Mouse (Mus musculus) gastrocnemius, adult 18-20 months (tissue): ENCODE measurements at regions not wholly inside any gene's neighbourhood (a gene's known extent, or its start where the extent isn't known, plus 50 kb on each side); places are given as distances from the start of the nearest gene placed in this dataset.

ENCODE experiments used
- DNase-seq: peaks from one replicate; pipeline ENCODE4 v3.0.0; 2021; ENCODE audit warnings: low spot score

DNA sequence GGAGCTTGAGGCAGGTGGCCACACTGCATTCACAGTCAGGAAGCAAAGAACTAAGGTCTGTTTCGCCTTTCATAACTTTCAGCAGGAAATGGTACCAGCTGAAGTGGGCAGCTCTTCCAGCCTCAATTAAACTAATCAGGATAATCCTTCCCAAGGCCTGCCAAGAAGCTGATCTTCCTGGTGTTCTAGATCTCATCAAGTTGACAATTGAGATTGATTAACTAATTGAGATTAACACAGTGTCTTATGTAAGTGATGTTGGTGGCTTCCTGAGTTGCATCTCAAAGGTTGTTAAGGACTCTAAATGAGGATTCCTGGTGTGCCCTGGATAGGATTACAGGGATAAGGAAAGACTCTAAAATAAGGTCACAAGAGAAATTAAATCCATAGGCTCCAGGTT, 273.3 kb upstream of the Irx2 start:
- no peak for DNase-seq

DNA sequence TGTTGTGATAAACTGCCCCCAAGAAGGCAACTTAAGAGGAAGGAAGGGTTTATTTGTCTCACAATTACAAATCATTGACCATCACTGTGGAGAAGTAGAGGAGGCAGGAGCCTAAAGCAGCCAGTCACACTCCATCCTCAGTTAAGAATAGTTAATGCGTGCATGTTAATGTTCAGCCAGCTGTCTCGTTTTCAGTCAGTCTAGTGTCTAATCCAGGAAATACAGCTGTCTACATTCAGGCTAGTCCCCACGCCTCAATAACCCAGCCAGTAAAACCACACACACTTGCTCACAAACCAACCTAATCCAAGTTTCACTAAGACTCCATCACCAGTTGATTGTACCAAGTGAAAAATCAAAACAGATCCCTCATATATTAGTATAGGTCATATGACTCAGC, 272.8 kb upstream of the Irx2 start:
- DNase-seq, result no peak

DNA sequence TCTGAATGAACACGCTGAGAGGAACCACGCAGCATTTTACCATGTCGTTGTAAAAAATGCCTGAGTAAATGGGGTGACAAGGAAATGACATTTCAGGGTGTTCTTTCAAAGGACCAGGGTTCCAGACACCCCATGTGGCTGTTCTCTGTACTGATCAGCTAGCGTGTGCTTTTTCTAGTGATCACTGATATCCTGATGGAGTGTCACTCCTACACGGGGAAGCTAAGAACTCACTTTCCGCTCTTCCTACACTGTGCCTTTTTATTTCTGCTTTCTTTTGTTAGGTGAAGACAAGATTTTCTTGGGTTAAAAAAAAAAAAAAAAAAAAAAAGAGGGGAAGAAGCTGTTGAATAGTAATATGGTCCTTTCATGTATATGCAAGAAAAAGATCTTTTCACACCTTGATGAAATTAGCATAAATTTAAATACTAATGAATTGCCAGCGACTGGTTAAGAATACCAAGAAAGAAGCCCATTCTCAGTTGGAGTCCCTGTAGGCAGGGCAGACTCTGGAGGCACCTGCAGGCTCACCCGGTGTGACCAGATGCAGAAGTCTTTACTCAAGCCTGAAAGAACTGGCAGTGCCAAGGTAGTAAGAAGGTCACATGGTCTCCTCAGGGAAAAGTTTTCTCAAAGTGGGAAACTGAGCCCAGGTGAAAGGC, 270.2 kb upstream of the Irx2 start:
- DNase-seq, result no peak

DNA sequence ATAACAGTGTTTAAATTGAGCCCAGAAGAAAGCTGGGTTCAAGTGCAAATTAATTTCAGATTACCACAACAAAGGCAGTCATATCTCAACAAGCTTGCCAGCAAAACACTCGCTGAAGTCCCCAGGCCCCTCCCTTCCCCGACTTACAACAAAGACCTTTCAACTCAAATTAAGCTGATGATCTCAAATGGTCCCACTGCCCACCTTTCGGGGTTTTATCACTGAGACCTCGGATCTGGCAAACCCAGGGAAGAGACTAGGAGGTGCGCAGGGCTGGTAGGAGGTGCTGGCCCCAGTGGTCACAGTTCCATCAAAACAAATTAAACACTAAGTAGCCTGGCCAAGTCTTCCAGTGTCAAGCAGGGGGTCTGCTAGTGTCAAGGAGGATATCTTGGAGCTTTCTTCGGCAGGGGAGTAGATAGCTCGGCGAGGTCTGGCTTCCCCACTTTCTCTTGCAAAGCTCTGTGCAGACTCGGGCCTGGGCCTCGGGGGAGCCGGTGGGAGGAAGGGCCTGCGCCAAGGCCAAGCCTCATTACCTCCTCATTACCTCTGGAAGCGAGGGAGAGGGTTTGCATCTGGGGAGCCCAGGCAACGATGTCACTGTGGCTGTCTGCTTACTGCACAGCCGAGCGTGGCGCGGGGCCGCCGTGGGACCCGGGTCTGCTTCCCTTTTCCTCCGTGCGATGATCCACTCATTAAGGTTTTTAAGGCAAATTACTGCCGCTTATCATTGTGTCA, 262.9 kb upstream of the Irx2 start:
- DNase-seq, result no peak

DNA sequence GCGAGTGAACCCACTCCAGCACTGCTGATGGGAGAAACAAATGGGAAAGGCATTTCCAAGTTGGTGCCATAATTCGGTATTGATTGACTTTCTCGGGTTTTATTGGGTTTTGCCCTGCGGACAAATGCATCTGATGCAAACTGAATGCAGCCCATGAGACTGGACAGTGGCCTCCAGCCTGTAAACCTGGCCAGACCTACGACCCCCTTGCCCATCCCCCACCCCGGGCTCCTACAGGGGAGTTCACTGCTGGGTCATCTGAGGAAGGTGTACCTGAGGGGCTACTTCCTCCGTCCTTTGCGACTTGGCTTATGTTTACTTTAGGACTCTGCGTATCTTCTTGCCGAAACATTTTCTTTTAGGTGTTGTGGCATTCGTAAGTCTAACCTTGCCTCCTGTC, 262.3 kb upstream of the Irx2 start:
- no peak for DNase-seq

DNA sequence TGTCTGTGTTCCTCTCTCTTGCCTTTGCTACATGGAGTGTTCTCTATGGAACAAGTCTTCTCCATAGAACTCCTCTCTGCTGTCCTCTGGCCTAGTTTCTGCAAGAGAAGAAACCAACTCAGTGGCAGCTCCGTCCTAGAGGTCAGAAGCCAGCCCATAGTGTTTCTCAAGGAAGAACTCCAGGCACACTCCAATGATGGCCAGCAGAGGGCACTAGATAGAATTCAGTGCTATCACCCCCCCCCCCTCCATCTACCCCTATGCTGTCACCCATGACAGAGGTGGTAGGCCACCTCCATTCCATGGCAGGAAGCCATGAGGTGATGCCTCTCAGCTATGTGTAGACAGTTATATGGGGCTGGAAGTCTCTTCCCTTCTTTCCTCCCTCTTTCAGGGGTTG, 258.5 kb upstream of the Irx2 start:
- no peak for DNase-seq

DNA sequence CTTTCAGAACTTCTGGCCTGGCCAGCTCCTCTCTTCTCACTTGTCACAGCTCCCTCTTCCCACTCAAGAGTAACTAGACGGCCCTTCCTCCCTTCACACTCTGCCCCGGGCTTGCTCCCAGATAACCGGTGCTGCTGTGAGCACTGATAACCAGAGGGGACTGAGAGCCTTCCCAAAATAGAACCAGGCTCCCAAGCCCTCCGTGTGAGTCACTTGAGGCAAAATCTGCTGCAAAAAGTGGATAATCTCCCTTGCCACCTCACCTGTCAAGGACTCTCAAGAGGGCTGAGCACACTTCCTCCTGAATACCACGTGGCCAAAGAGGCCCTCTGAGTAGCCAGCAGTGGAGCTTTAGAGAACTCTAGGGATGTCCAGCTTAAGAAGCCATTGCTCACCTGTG, 257.6 kb upstream of the Irx2 start:
- no peak for DNase-seq

DNA sequence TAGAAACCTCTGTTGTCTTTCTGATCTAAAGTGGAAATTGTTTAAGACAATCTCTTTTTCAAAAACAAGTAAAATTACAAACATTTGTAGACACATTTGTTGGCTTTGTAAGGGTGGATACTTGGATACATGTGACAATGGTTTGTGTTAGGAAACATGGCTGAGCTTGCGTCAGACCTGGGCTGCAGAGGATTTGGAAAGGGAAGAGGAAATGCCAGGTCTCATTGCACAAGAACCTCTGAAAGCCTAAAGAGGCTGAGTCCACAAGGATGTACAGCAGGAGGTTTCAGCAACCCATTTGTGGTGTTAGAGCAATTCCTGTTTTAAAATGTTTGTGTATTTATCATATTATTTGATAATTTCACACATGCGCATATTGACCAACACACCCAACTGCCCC, 235.3 kb upstream of the Irx2 start:
- no peak for DNase-seq

DNA sequence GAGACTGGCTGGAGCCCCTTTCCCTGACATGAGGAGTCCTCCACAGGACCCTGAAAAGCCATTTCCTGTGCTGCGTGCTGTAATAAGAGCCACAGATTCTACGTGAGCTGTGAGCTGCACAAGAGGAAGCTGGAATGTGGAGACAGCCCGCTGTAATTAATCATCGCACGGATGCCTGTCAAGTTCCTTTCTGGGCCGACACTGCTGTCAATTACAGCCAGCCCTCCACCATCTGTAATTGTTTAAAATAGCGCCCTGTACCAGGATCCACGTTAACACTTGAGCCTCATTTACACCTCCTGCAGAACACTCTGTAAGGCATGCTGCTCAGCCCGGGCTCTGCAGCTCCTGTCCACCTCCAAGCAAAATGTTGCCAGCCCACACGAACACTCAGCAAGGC, 227.9 kb upstream of the Irx2 start:
- no peak for DNase-seq

DNA sequence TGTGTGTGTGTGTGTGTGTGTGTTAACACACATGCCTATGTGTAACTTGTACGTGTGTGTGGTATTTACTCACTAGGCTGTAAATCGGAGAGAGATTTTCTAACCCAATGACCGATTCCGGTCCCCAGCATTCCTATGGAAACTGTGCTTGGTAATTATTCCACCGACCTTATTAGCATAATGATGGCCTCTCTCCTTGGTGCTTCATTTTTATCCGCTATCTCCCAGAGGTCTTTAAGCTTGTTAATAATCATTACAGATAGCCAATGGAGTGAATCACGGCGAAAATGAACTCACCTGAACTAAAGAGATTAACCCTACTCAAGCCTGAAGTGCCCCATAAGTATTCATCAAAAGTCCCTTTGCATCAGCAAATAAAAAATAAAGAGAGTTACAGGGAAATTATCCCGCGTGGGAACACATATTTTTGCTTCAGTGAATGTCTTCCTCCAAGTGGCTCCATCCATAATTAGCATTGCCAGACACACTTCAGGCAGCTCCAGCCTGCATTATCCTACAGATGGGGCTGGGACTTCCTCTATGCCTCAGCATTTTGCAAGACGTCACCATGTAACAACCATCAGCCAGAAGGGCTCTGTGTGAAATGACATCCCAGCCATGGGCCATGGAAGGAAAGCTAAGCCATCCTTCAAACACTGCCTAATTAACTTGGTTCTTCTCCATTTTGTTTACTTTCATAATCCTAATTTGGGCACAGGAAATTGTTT, 219.2 kb upstream of the Irx2 start:
- DNase-seq, result no peak

DNA sequence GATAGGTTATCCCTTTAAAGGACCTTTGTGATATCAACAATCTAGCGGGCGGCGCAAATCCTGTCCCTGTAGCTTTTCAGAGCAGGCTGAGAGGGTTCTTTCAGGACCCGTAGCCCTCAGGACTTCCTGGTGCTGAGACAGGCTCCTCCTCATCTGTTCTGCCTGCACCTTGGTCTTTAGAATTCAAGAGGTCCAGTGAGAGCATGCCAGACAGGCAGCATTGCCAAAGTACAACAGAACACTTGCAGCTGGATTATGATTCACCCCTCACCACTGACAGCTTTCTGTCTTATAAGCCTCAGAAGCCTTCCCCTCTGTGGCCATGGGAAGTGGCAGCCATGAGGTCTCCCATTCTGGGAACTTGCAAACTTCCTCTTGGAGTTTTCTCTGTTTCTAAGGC, 216.0 kb upstream of the Irx2 start:
- DNase-seq, result no peak

DNA sequence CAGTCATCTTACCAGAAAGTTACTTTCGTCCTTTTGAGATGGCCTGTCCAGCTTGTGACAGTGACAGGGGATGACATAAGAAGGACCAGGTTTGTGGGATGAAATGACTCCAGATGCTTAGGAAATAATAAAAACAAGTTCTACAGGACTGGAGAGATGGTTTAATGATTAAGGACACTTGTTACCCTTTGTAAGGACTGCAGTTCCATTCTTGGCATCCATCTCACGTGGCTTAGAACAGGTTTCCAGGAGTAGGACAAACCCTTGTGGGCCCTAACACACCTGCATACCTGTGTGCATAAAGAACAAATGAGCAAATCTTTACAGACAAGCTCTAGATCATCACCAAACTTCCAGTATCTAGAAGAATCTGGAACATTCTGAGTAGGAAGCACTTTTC, 211.6 kb upstream of the Irx2 start:
- DNase-seq, result no peak

DNA sequence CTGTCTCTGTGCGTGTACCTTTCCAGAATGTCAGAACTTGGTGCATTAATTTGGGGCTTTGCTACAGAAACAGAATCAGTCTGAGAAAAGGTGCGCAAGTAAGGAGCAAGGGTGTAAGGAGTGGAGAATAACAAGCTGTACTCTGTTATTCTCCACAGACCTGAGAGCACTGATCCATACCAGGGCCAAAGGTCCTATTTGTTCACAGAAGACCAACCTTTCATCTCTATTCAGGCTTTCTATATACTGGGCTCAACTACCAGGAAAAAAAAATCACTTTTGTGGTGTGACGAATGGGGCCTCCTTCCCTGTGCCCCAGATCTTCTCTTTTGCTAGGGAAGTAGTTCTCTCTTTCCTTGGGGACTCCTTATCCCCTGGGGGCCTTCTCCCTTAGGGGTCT, 210.8 kb upstream of the Irx2 start:
- DNase-seq, result no peak

DNA sequence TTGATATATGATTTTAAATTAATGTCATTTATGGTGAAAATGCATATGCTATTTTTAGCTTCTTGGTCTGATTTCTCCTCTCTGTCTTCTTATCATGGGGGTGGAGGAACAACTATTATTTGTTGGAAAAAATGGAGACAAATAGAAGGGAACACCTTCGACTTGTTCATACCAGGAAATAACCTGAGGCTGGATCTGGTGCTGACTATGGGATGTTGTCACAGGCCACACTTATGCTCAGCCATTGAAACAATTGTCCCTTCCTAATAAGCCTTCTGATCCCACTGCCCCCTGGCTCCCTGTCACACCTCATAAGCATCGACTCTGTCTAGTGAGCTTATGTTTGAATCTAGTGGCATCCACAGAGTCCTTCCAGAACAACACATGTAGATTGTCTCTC, 210.3 kb upstream of the Irx2 start:
- DNase-seq, result no peak

DNA sequence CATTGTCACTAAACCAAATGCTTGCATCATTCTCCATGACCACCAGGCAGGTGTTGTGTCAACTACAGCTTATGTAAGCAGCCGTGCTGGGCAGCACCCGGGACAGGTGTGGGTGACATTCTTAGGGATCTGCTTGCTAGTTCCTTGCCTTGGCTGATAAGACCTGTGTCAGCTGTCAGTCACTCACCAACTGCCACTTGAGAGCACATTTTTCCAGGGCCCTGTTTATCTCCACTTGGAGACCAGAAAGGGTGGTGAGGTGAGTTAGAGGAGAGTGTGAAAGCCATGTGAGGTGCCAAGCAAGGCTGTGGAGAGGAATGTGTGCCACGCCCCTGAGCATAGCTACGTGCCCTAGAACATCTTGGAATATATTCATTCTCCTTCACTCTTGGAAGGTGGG, 209.1 kb upstream of the Irx2 start:
- DNase-seq, result no peak

DNA sequence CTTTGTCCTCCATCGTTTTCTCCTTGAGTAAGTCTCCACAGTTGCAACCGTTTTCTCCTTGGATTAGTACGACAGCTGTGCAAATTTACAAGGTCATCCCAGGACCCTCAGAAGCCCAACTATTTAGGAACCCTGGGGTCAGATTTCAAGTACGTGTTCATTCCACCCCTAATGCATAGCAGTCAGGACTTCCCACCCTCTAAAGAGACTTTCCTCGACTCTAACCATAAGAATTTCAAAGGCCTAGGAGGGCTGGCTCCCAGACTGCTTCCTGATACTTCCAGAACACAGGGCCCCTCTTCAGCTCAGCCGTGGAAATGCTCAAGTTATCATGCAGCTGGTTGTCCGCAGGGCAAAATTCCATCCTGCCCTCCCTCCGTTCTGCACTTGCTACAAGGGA, 202.7 kb upstream of the Irx2 start:
- DNase-seq, result no peak

DNA sequence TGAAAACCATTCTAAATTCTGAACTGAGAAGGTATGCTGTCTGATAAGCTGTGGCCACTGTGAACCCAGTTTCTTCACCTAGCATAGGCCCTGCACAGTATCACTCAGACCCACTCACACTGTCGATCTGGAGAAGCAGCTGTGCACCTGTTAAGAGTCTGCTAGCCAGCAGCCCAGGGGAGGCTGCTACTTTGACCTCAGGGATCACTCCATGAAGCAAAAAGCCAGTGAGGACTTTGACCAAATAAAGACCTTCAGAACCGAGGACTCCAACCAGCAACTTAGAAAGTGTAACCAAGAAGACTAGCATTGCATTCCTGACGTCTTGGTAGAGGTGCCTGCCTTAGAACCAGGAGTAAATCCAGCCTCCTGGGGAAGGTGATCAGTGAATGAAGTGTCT, 183.3 kb upstream of the Irx2 start:
- DNase-seq, result no peak

DNA sequence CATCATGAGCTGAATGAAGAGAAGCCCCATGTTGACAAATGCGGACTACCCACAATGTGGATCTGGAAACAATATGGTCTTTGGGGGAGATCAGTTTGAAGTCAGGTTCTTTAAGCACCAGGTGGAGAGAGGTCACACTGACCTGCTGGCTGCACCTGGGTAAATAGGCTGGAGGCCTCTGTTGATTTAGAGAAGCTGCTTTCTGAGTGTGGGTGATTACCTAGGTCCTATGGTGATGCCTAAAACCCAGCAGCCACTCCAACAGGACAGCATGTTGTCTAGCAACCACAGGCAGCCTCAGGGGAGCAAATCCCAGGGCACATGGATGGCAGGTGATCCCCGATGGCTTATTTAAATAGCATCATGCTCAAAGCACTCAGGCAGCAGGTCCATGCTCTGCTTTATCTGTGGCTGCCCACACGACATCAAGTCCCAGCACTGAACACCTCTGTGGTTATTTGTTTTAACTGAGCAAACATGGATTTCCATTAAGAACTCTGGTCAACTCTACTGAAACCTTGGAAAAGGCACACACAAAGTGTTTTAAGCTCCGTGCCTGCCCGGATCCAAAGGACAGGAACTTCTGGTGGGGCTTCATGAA, 180.1 kb upstream of the Irx2 start:
- DNase-seq, result no peak

DNA sequence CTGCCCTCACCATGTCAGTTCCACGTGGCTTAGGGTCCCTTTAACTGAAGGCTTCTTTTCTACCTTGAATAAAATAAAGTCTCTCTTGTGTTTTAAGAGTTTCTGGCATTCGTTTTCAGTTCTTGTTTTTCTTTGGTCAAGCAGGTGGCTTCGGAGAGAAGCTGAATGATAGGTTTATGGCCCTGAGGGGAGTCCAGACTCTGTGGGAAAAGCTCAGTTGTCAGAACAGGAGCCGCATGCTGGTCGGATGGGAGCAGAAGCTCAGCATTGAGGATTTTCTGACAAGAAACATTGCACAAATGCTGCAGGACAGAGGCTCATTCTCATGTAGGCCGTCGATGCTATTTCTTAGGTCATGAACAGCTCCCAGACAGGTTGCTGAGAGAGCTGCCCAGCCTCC, 133.3 kb upstream of the Irx2 start:
- no peak for DNase-seq

DNA sequence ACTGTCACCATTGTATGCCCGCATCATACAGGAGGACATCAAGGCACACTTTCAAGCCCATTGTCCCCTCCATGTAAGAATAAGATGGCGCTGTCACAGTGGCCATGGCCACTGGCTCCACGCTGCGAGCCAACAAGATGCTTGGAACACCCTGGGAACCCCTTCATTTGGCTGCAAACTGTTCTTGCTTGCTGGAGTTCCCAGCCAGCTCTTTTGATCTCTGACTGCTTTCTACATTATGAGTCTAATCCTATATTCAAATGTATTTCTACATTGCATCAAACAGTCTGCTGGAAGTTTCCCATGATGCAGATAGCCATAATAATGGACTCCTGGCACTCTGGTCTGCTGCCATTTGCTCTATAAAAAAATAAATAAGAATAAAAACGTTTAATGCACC, 131.6 kb upstream of the Irx2 start:
- no peak for DNase-seq

DNA sequence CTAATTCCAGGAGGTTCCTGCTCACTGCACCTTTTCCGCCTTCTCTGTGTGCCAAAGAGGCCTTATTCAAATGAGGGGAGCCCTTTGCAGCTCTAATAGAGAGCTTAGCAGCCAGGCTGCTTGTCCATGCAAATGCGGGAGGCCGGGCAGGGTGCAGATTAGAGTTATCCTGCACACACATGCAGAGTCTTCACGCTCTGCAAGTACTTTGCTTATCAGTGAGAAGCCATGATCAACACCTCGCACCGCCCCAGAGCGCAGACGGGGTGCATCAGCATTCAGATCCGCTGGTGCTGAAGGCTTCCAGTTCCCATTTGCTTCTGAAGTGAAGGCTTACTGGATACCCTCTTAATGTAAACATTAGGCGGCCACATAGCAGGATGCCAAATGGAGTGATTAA, 131.1 kb upstream of the Irx2 start:
- no peak for DNase-seq

DNA sequence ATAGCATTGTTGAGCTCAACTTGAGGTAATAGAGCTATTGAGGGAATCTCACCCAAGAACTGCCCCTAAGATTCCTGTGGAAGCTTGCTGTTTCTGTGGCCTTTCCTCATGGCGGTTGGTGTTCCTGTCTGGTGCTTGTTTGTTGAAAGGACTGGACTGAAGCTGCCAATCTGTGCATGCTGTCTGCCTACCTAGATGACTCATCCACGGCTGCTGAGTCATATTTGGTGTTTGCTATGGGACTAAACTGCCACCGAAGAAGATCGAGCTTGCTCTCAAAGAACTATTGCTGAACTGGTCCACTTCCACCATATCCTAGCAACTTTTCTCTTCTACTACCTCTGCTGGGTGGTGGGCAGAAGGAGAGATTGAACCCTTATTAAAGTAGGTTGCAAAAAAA, 122.7 kb upstream of the Irx2 start:
- no peak for DNase-seq

DNA sequence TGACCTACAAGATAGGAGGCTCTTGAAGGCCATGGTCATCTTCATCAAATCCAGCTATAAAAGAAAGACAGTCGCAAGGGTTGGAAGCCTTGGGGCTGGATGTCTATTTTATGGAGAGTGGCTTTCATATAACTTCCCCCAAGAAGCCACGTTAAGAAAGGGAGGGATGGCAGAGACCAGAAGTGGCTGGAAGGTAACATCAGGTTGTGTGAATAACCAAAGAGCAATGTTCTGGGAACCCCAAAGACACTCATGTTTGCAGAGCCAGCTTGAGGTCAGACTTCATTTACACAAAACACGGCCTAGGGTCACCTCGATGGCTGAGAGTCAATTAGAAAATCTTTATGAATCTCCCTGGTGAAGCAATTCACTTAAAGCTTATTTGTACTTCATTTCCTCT, 90.0 kb upstream of the Irx2 start:
- DNase-seq, result no peak
